Comparison of ENCODE assay signal across 23 mouse cellular contexts in the genomic region with DNA sequence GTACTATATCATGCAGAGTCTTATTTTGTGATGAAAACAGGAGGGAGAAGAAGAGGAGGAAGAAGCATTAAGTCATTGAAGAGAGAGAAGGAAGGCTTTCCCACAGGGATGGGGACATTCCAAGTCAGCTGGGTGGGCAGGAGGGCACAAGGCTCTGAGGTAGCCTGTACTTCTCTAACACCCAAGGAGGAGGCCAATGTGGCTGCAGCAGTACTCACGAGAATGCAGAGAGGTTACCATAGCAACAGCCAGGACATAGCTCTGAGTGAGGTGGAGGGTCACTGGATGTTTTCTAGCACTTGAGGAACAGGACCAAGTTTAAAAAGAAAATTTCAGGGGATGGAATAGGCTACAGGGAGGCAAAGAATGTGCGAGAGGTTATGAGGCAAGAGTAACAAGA.
DNase-seq lines count a peak whose midpoint lies in the region; ATAC-seq and TF ChIP-seq lines count a peak whose summit lies in the region.
"Had no signal": no experiment of that assay in that cellular context is flagged by ENCODE, and none has a peak within 500 bp of the region (broad histone marks: within the 10 kb centered on the region; RNA-seq: fewer than 3 reads in every experiment).

No protein-coding gene starts in this region.

- 38% methylated on average over 2 of the region's 2 CpGs for WGBS in hindbrain, embryonic 15.5 days
- WGBS in hindbrain, embryonic 11.5 days = 47% methylated on average over 2 of the region's 2 CpGs
- 47% methylated on average over 2 of the region's 2 CpGs for WGBS in midbrain, postnatal 0 days

- TF ChIP-seq POLR2A in brain, embryonic 14.5 days (IDR thresholded peaks at IDR 0.05; ENCODE audit: borderline replicate concordance, extremely low read depth, insufficient read depth, insufficient read length, poor library complexity, severe bottlenecking) = no peak

- no peaks in the 10 kb centered on the region for H3K27me3 ChIP-seq in hindbrain, embryonic 15.5 days
- no peaks in the 10 kb centered on the region for H3K27me3 ChIP-seq in hindbrain, embryonic 11.5 days (ENCODE audit: control insufficient read depth, insufficient read depth, low read length)
- H3K27me3 ChIP-seq in midbrain, postnatal 0 days (ENCODE audit: insufficient read depth, low read length) = no peaks in the 10 kb centered on the region
- H3K27me3 ChIP-seq: embryonic facial prominence, embryonic 12.5 days; heart, embryonic 15.5 days; limb, embryonic 13.5 days; liver, embryonic 12.5 days; neural tube, embryonic 12.5 days had no signal

- ATAC-seq in hindbrain, embryonic 15.5 days (ENCODE audit: low FRiP score, low read depth) = peak; percentile 57
- ATAC-seq in hindbrain, embryonic 11.5 days (ENCODE audit: low FRiP score) = no peak
- ATAC-seq in midbrain, postnatal 0 days (ENCODE audit: low FRiP score) = peak; percentile 42; the same call in 1 of the 2 replicates
- ATAC-seq: activated CD4-positive, CD25-positive, alpha-beta regulatory T cell, adult 4 months; liver, embryonic 12.5 days had no signal

- H3K4me2 ChIP-seq in hindbrain, embryonic 15.5 days = no peak overlapping the region
- no peak overlapping the region for H3K4me2 ChIP-seq in hindbrain, embryonic 11.5 days (replicated peaks; ENCODE audit: low read depth, low read length)
- no peak overlapping the region for H3K4me2 ChIP-seq in midbrain, postnatal 0 days (ENCODE audit: low read depth, low read length, poor library complexity, severe bottlenecking)
- H3K4me2 ChIP-seq: embryonic facial prominence, embryonic 12.5 days; heart, embryonic 15.5 days; limb, embryonic 13.5 days; liver, embryonic 12.5 days; neural tube, embryonic 12.5 days had no signal

- H3K36me3 ChIP-seq in hindbrain, embryonic 15.5 days = peaks cover 19% of the 10 kb centered on the region; the same call in 1 of the 2 replicates
- no peaks in the 10 kb centered on the region for H3K36me3 ChIP-seq in hindbrain, embryonic 11.5 days (ENCODE audit: control insufficient read depth, insufficient read depth, low read length)
- peaks cover 15% of the 10 kb centered on the region for H3K36me3 ChIP-seq in midbrain, postnatal 0 days (ENCODE audit: insufficient read depth, low read length)
- H3K36me3 ChIP-seq: embryonic facial prominence, embryonic 12.5 days; heart, embryonic 15.5 days; limb, embryonic 13.5 days; liver, embryonic 12.5 days had no signal

- no peak overlapping the region for H3K27ac ChIP-seq in hindbrain, embryonic 15.5 days (replicated peaks)
- H3K27ac ChIP-seq in hindbrain, embryonic 11.5 days (ENCODE audit: low read depth, low read length) = no peak overlapping the region
- H3K27ac ChIP-seq in midbrain, postnatal 0 days (ENCODE audit: low read depth, low read length) = no peak overlapping the region
- H3K27ac ChIP-seq: embryonic facial prominence, embryonic 12.5 days; gastrocnemius, adult 2 months; heart, embryonic 15.5 days; limb, embryonic 13.5 days; liver, embryonic 12.5 days; neural tube, embryonic 12.5 days had no signal

- no peak for DNase-seq in hindbrain, embryonic 11.5 days (ENCODE audit: low spot score)
- DNase-seq in R1 (ENCODE audit: low read depth, low spot score) = peak; percentile 19
- peak; percentile 38 for DNase-seq in brain, embryonic 14.5 days (ENCODE audit: low read depth)
- no peak for DNase-seq in midbrain, postnatal 0 days (ENCODE audit: low spot score)
- DNase-seq in urinary bladder, postnatal 14 days (ENCODE audit: low spot score) = no peak
- DNase-seq in frontal cortex, adult 2 months (ENCODE audit: extremely low spot score in 1 of 2, low spot score in 1 of 2) = no peak
- DNase-seq: adrenal gland, postnatal 10 days; cerebellum, adult 9-10 months; gastrocnemius, adult 2 months; heart, postnatal 36 days; kidney, adult 18-20 months; kidney, postnatal 4 days; layer of hippocampus, adult 9-11 months; lung, adult 18-20 months; right cerebral cortex, postnatal 4 days; thymus, postnatal 14 days had no signal

- no peaks in the 10 kb centered on the region for H3K9me3 ChIP-seq in hindbrain, embryonic 15.5 days
- no peaks in the 10 kb centered on the region for H3K9me3 ChIP-seq in hindbrain, embryonic 11.5 days (ENCODE audit: control insufficient read depth, low read length)
- no peaks in the 10 kb centered on the region for H3K9me3 ChIP-seq in midbrain, postnatal 0 days (ENCODE audit: low read length)
- H3K9me3 ChIP-seq: embryonic facial prominence, embryonic 12.5 days; heart, embryonic 15.5 days; limb, embryonic 13.5 days; liver, embryonic 12.5 days; neural tube, embryonic 12.5 days had no signal

- H3K9ac ChIP-seq in hindbrain, embryonic 15.5 days = no peak overlapping the region
- H3K9ac ChIP-seq in hindbrain, embryonic 11.5 days (ENCODE audit: low read depth, low read length) = no peak overlapping the region
- no peak overlapping the region for H3K9ac ChIP-seq in midbrain, postnatal 0 days (replicated peaks; ENCODE audit: low read length, poor library complexity, severe bottlenecking)
- H3K9ac ChIP-seq: embryonic facial prominence, embryonic 12.5 days; heart, embryonic 15.5 days; limb, embryonic 13.5 days; liver, embryonic 12.5 days; neural tube, embryonic 12.5 days had no signal

- TF ChIP-seq CTCF in brain, embryonic 14.5 days (IDR thresholded peaks at IDR 0.05; ENCODE audit: borderline replicate concordance, extremely low read depth, insufficient read depth, insufficient read length) = no peak
- TF ChIP-seq CTCF in midbrain, postnatal 0 days (IDR thresholded peaks at IDR 0.05) = no peak

- no peak overlapping the region for H3K4me3 ChIP-seq in hindbrain, embryonic 15.5 days
- no peak overlapping the region for H3K4me3 ChIP-seq in hindbrain, embryonic 11.5 days (ENCODE audit: low read depth, low read length)
- H3K4me3 ChIP-seq in midbrain, postnatal 0 days (ENCODE audit: low read depth, low read length) = no peak overlapping the region
- H3K4me3 ChIP-seq: embryonic facial prominence, embryonic 12.5 days; gastrocnemius, adult 2 months; heart, embryonic 15.5 days; limb, embryonic 13.5 days; liver, embryonic 12.5 days; neural tube, embryonic 12.5 days had no signal

- H3K4me1 ChIP-seq in hindbrain, embryonic 15.5 days (replicated peaks) = no peaks in the 10 kb centered on the region
- H3K4me1 ChIP-seq in hindbrain, embryonic 11.5 days (replicated peaks; ENCODE audit: control insufficient read depth, insufficient read depth, low read length) = no peaks in the 10 kb centered on the region
- H3K4me1 ChIP-seq in midbrain, postnatal 0 days (ENCODE audit: insufficient read depth, low read length) = no peaks in the 10 kb centered on the region
- H3K4me1 ChIP-seq: embryonic facial prominence, embryonic 12.5 days; heart, embryonic 15.5 days; limb, embryonic 13.5 days; liver, embryonic 12.5 days; neural tube, embryonic 12.5 days had no signal

Comparison
In these comparisons a context has a peak if more than half of its experiments do, and no peak if none do; other contexts are left out.
1. DNase-seq: peak in R1 (single experiment) and brain, embryonic 14.5 days (single experiment); none in hindbrain, embryonic 11.5 days (single experiment), midbrain, postnatal 0 days (single experiment), urinary bladder, postnatal 14 days (single experiment) and frontal cortex, adult 2 months (0 of 2).